Mouse (Mus musculus) liver, postnatal 0 days (tissue): ENCODE results near the gene Rap1a. TPM values are rescaled to one million over a fixed set of nuclear protein-coding genes. Genes with fewer than 3 reads are reported as not detected.

Experiments used
- ATAC-seq: fragments of 200-750 bp; cut with Nextera tagmentation; 2 replicates; pipeline ENCODE4 v1.8.0; 2017; ENCODE audit warnings: mild to moderate bottlenecking, moderate library complexity
- DNase-seq: peaks from one replicate; pipeline ENCODE4 v3.0.0-alpha.2; 2016
- H3K27ac ChIP-seq: fragments of 300-500 bp; sonication (generic); 2 replicates; pipeline ENCODE4 v1.5.1; 2014; ENCODE audit warnings: antibody characterized with exemption, moderate library complexity, mild to moderate bottlenecking, low read depth
- H3K27me3 ChIP-seq: fragments of 300-500 bp; sonication (generic); 2 replicates; pipeline ENCODE4 v1.6.1; 2014; ENCODE audit warnings: low read length, control low read depth, mixed read lengths; ENCODE audit not compliant: insufficient read depth
- H3K36me3 ChIP-seq: fragments of 300-500 bp; sonication (generic); replicated peaks from 2 replicates; pipeline ENCODE4 v1.6.1; 2014; ENCODE audit warnings: mild to moderate bottlenecking, control low read depth, low read length, moderate library complexity, mixed read lengths; ENCODE audit not compliant: insufficient read depth
- H3K4me1 ChIP-seq: fragments of 300-500 bp; sonication (generic); 2 replicates; pipeline ENCODE4 v1.6.1; 2014; ENCODE audit warnings: antibody characterized with exemption, mild to moderate bottlenecking, control low read depth; ENCODE audit not compliant: insufficient read depth
- H3K4me2 ChIP-seq: fragments of 300-500 bp; sonication (generic); 2 replicates; pipeline ENCODE4 v1.6.1; 2014; ENCODE audit warnings: low read depth, mild to moderate bottlenecking, low read length, moderate library complexity, mixed read lengths
- H3K4me3 ChIP-seq: fragments of 300-500 bp; sonication (generic); 2 replicates; pipeline ENCODE4 v1.5.1; 2014; ENCODE audit warnings: low read depth, low read length
- H3K9ac ChIP-seq: fragments of 300-500 bp; sonication (generic); replicated peaks from 2 replicates; pipeline ENCODE4 v1.6.1; 2014; ENCODE audit warnings: mild to moderate bottlenecking, moderate library complexity
- H3K9me3 ChIP-seq: fragments of 300-500 bp; sonication (generic); 2 replicates; pipeline ENCODE4 v1.6.1; 2016; ENCODE audit warnings: mild to moderate bottlenecking, control low read depth, low read length, mixed read lengths
- CTCF ChIP-seq: sonication (generic); IDR thresholded peaks from 2 replicates; pipeline ENCODE4 v1.5.1; 2016; ENCODE audit warnings: antibody characterized with exemption, low read depth
- EP300 ChIP-seq: IDR thresholded peaks from 2 replicates; pipeline ENCODE4 v1.6.1; 2016; ENCODE audit warnings: antibody characterized with exemption, low read depth, mild to moderate bottlenecking
- WGBS: fragments of 180-500 bp; shearing (Covaris S2); extraction: QIAGEN DNeasy Blood & Tissue Kit; methylation state at CpG from one replicate; pipeline ENCODE4 v1.1.7; 2014; ENCODE audit not compliant: insufficient replicate concordance; 5-methylcytosine and 5-hydroxymethylcytosine counted together
- polyA plus RNA-seq: library from polyadenylated mRNA; unstranded; fragments of >200 nt; fragmentation: Nextera tagmentation; extraction: Ambion mirVana; gene quantifications from 2 replicates; pipeline ENCODE4 v1.2.1, GENCODE M21; 2015

Gene Rap1a
- polyA plus RNA-seq = 89.0 and 93.3 TPM in 2 replicates

- H3K27ac ChIP-seq = peak within 1 kb of the TSS; percentile 93
- DNase-seq = peak; percentile 91
- H3K9me3 ChIP-seq = no peaks in the 10 kb centered on the region
- H3K9ac ChIP-seq = peak within 1 kb of the TSS; percentile 84
- peak within 1 kb of the TSS; percentile 76 for H3K4me2 ChIP-seq
- H3K4me3 ChIP-seq = peak within 1 kb of the TSS; percentile 73
- peaks cover 48% of the 10 kb centered on the region for H3K4me1 ChIP-seq
- WGBS = 9% methylated on average over 37 of the region's 50 CpGs
- TF ChIP-seq EP300 (no peak), CTCF (no peak)
- H3K36me3 ChIP-seq = no peaks in the 10 kb centered on the region
- no peaks in the 10 kb centered on the region for H3K27me3 ChIP-seq
- ATAC-seq = peak; percentile 94
Observed at GRCm38 (mm10) chr3:105801191-105802166, at the start of gene Rap1a. Rap1a (minus strand) TSS chr3:105801336.

GRCm38 (mm10) chr3:105846294-105847069 is 45.3 kb upstream of the Rap1a start:
- Histone ChIP-seq H3K27me3 (no peaks in the 10 kb centered on the region), H3K36me3 (no peaks in the 10 kb centered on the region), H3K9ac (no peak overlapping the region), H3K9me3 (no peaks in the 10 kb centered on the region), H3K4me3 (no peak overlapping the region), H3K4me2 (no peak overlapping the region), H3K27ac (no peak overlapping the region), H3K4me1 (peaks cover 6% of the 10 kb centered on the region)
- DNase-seq = peak; percentile 55
- no peak for TF ChIP-seq EP300
- no peak for TF ChIP-seq CTCF
- ATAC-seq = peak; percentile 62
- 49% methylated on average over 7 of the region's 7 CpGs for WGBS

- Histone ChIP-seq H3K9me3 (no peaks in the 10 kb centered on the region), H3K9ac (no peak overlapping the region), H3K27ac (no peak overlapping the region), H3K27me3 (no peaks in the 10 kb centered on the region), H3K4me3 (no peak overlapping the region), H3K4me2 (no peak overlapping the region), H3K36me3 (no peaks in the 10 kb centered on the region), H3K4me1 (0 out of 2 replicates have a peak, but pooled peaks cover 3% of the 10 kb centered on the region)
- no peak for DNase-seq
- ATAC-seq = no peak
- 67% methylated on average over 4 of the region's 4 CpGs for WGBS
- TF ChIP-seq EP300 = no peak
Observed at GRCm38 (mm10) chr3:105839836-105840235, 38.7 kb upstream of the Rap1a start.

GRCm38 (mm10) chr3:105838655-105839054 is 37.5 kb upstream of the Rap1a start:
- Histone ChIP-seq H3K4me1 (0 out of 2 replicates have a peak, but pooled peaks cover 3% of the 10 kb centered on the region), H3K4me2 (no peak overlapping the region), H3K9me3 (no peaks in the 10 kb centered on the region), H3K36me3 (no peaks in the 10 kb centered on the region), H3K4me3 (no peak overlapping the region), H3K27ac (no peak overlapping the region), H3K9ac (no peak overlapping the region), H3K27me3 (no peaks in the 10 kb centered on the region)
- ATAC-seq (no peak), DNase-seq (no peak)
- WGBS = 71% methylated on average over 3 of the region's 3 CpGs
- no peak for TF ChIP-seq CTCF
- no peak for TF ChIP-seq EP300

- H3K27me3 ChIP-seq = no peaks in the 10 kb centered on the region
- TF ChIP-seq CTCF = no peak
- peak; percentile 25; the same call in 1 of the 2 replicates for TF ChIP-seq EP300
- WGBS = 57% methylated on average over 3 of the region's 3 CpGs
Observed at GRCm38 (mm10) chr3:105836883-105837282, 35.7 kb upstream of the Rap1a start.

GRCm38 (mm10) chr3:105835875-105836274 is 34.7 kb upstream of the Rap1a start:
- no peak overlapping the region; the same call in 1 of the 2 replicates for H3K4me2 ChIP-seq
- 0 out of 2 replicates have a peak, but pooled peaks cover 3% of the 10 kb centered on the region for H3K4me1 ChIP-seq
- ATAC-seq (no peak), DNase-seq (no peak)
- no peaks in the 10 kb centered on the region for H3K9me3 ChIP-seq
- TF ChIP-seq EP300 = no peak
- TF ChIP-seq CTCF = no peak
- no peak overlapping the region for H3K9ac ChIP-seq
- H3K27ac ChIP-seq = no peak overlapping the region
- no peaks in the 10 kb centered on the region for H3K36me3 ChIP-seq
- WGBS = 42% methylated on average over 3 of the region's 3 CpGs
- no peaks in the 10 kb centered on the region for H3K27me3 ChIP-seq
- H3K4me3 ChIP-seq = no peak overlapping the region

More at GRCm38 (mm10) chr3:105836883-105837282, 35.7 kb upstream of the Rap1a start:
- ATAC-seq (no peak), DNase-seq (no peak)
- no peaks in the 10 kb centered on the region for H3K36me3 ChIP-seq
- no peaks in the 10 kb centered on the region for H3K9me3 ChIP-seq
- 0 out of 2 replicates have a peak, but pooled peaks cover 3% of the 10 kb centered on the region for H3K4me1 ChIP-seq
- H3K4me2 ChIP-seq = no peak overlapping the region
- no peak overlapping the region for H3K4me3 ChIP-seq
- H3K9ac ChIP-seq = no peak overlapping the region
- no peak overlapping the region for H3K27ac ChIP-seq
